Mouse (Mus musculus) neural tube, embryonic 14.5 days (tissue): Measurements from ENCODE around the gene Tigd3. TPM values are rescaled to one million over a fixed set of nuclear protein-coding genes. Genes with fewer than 3 reads are reported as not detected.

Source experiments
- ATAC-seq: fragments of 200-750 bp; cut with Nextera tagmentation; 2 replicates; pipeline ENCODE4 v1.8.0; 2017; ENCODE audit warnings: low read depth, mild to moderate bottlenecking, moderate TSS enrichment, moderate library complexity
- H3K27ac ChIP-seq: fragments of 300-500 bp; sonication (generic); 2 replicates; pipeline ENCODE4 v1.5.1; 2014; ENCODE audit warnings: low read depth, mild to moderate bottlenecking, control low read depth, low read length, moderate library complexity, mixed read lengths
- H3K27me3 ChIP-seq: fragments of 300-500 bp; sonication (generic); 2 replicates; pipeline ENCODE4 v1.6.1; 2014; ENCODE audit warnings: low read length; ENCODE audit not compliant: control insufficient read depth, insufficient read depth
- H3K36me3 ChIP-seq: fragments of 300-500 bp; sonication (generic); 2 replicates; pipeline ENCODE4 v1.6.1; 2014; ENCODE audit warnings: low read length, mixed read lengths; ENCODE audit not compliant: control insufficient read depth, insufficient read depth
- H3K4me1 ChIP-seq: fragments of 300-500 bp; sonication (generic); 2 replicates; pipeline ENCODE4 v1.6.1; 2014; ENCODE audit warnings: low read length; ENCODE audit not compliant: control insufficient read depth, insufficient read depth
- H3K4me2 ChIP-seq: fragments of 300-500 bp; sonication (generic); 2 replicates; pipeline ENCODE4 v1.6.1; 2014; ENCODE audit warnings: mild to moderate bottlenecking, low read depth, low read length, control low read depth
- H3K4me3 ChIP-seq: fragments of 300-500 bp; sonication (generic); 2 replicates; pipeline ENCODE4 v1.5.1; 2014; ENCODE audit warnings: low read depth, low read length, control low read depth, mixed read lengths
- H3K9ac ChIP-seq: fragments of 300-500 bp; sonication (generic); replicated peaks from 2 replicates; pipeline ENCODE4 v1.6.1; 2014; ENCODE audit warnings: low read depth, mild to moderate bottlenecking, control low read depth, low read length, mixed read lengths
- H3K9me3 ChIP-seq: fragments of 300-500 bp; sonication (generic); 2 replicates; pipeline ENCODE4 v1.6.1; 2016; ENCODE audit warnings: low read length; ENCODE audit not compliant: control insufficient read depth
- WGBS: fragments of 180-500 bp; shearing (Covaris S2); extraction: QIAGEN DNeasy Blood & Tissue Kit; methylation state at CpG from one replicate; pipeline ENCODE4 v1.1.7; 2014; 5-methylcytosine and 5-hydroxymethylcytosine counted together
- polyA plus RNA-seq: library from polyadenylated mRNA; unstranded; fragments of >200 nt; fragmentation: Nextera tagmentation; extraction: Ambion mirVana; gene quantifications from 2 replicates; pipeline ENCODE4 v1.2.1, GENCODE M21; 2014

Tigd3 gene
- polyA plus RNA-seq, 1 experiment from 2014 or later: 12.8 TPM

GRCm38 (mm10) chr19:5925311-5925855 lies 31.4 kb upstream of the Tigd3 start:
- no peak for ATAC-seq
- 36% methylated on average over 11 of the region's 11 CpGs for WGBS
- no peak overlapping the region for H3K27ac ChIP-seq

GRCm38 (mm10) chr19:5924713-5925093 lies 30.8 kb upstream of the Tigd3 start, which contains the start of gene Cdc42ep2:
TSS of gene Cdc42ep2 (minus strand) at chr19:5924816.
- H3K27ac ChIP-seq: peak within 1 kb of the TSS; percentile 74
- H3K4me3 ChIP-seq: peak within 1 kb of the TSS; percentile 66
- peak within 1 kb of the TSS; percentile 65 for H3K9ac ChIP-seq
- H3K4me1 ChIP-seq: peaks cover 6% of the 10 kb centered on the region; the same call in 1 of the 2 replicates
- H3K36me3 ChIP-seq: no peaks in the 10 kb centered on the region
- peak within 1 kb of the TSS; percentile 96 for H3K4me2 ChIP-seq
- no peaks in the 10 kb centered on the region for H3K27me3 ChIP-seq
- H3K9me3 ChIP-seq: no peaks in the 10 kb centered on the region
- under 1% methylated on average over 18 of the region's 18 CpGs for WGBS
- peak; percentile 95 for ATAC-seq

More at GRCm38 (mm10) chr19:5925311-5925855, 31.4 kb upstream of the Tigd3 start:
- Histone ChIP-seq H3K4me1 (peaks cover 6% of the 10 kb centered on the region; the same call in 1 of the 2 replicates), H3K4me2 (peak overlapping the region; percentile 96), H3K4me3 (peak overlapping the region; percentile 66), H3K27me3 (no peaks in the 10 kb centered on the region), H3K9me3 (no peaks in the 10 kb centered on the region), H3K36me3 (no peaks in the 10 kb centered on the region), H3K9ac (peak overlapping the region; percentile 65; the same call in 1 of the 2 replicates)

- peak; percentile 78 for ATAC-seq
- Histone ChIP-seq H3K27me3 (no peaks in the 10 kb centered on the region), H3K4me3 (peak overlapping the region; percentile 66), H3K4me2 (peak overlapping the region; percentile 96), H3K36me3 (no peaks in the 10 kb centered on the region), H3K9ac (peak overlapping the region; percentile 65), H3K27ac (peak overlapping the region; percentile 74), H3K4me1 (peaks cover 6% of the 10 kb centered on the region; the same call in 1 of the 2 replicates), H3K9me3 (no peaks in the 10 kb centered on the region)
- under 1% methylated on average over 38 of the region's 38 CpGs for WGBS
Observed at GRCm38 (mm10) chr19:5923990-5924712, 30.2 kb upstream of the Tigd3 start.

- 91% methylated on average over 3 of the region's 3 CpGs for whole genome bisulfite sequencing
- Histone ChIP-seq H3K4me3 (no peak overlapping the region), H3K4me2 (no peak overlapping the region), H3K9ac (no peak overlapping the region), H3K27me3 (no peaks in the 10 kb centered on the region), H3K27ac (no peak overlapping the region), H3K9me3 (no peaks in the 10 kb centered on the region), H3K36me3 (no peaks in the 10 kb centered on the region), H3K4me1 (peaks cover 6% of the 10 kb centered on the region; the same call in 1 of the 2 replicates)
- ATAC-seq: no peak
Observed at GRCm38 (mm10) chr19:5922963-5923362, 29.0 kb upstream of the Tigd3 start.

- no peak overlapping the region for H3K4me3 ChIP-seq
Observed at GRCm38 (mm10) chr19:5922119-5922942, 28.4 kb upstream of the Tigd3 start.

GRCm38 (mm10) chr19:5921715-5922114 lies 27.8 kb upstream of the Tigd3 start:
- no peak for ATAC-seq
- Histone ChIP-seq H3K4me3 (no peak overlapping the region), H3K27ac (no peak overlapping the region), H3K36me3 (no peaks in the 10 kb centered on the region), H3K4me1 (peaks cover 6% of the 10 kb centered on the region; the same call in 1 of the 2 replicates), H3K4me2 (peak overlapping the region; percentile 27; the same call in 1 of the 2 replicates), H3K27me3 (no peaks in the 10 kb centered on the region), H3K9ac (peak overlapping the region; percentile 28; the same call in 1 of the 2 replicates), H3K9me3 (no peaks in the 10 kb centered on the region)
- WGBS: 25% methylated on average over 9 of the region's 9 CpGs

More at GRCm38 (mm10) chr19:5922119-5922942, 28.4 kb upstream of the Tigd3 start:
- Histone ChIP-seq H3K27me3 (no peaks in the 10 kb centered on the region), H3K4me1 (peaks cover 6% of the 10 kb centered on the region; the same call in 1 of the 2 replicates), H3K27ac (no peak overlapping the region), H3K4me2 (0 out of 2 replicates have a peak overlapping the region, but pooled peaks have one; percentile 27), H3K36me3 (no peaks in the 10 kb centered on the region), H3K9me3 (no peaks in the 10 kb centered on the region), H3K9ac (peak overlapping the region; percentile 28; the same call in 1 of the 2 replicates)
- ATAC-seq: no peak
- WGBS: 85% methylated on average over 15 of the region's 15 CpGs

GRCm38 (mm10) chr19:5913007-5913719 lies 19.2 kb upstream of the Tigd3 start, which contains the start of gene Dpf2:
TSS of gene Dpf2 (minus strand) at chr19:5913010.
- WGBS: 21% methylated on average over 13 of the region's 13 CpGs
- peak within 1 kb of the TSS; percentile 81 for H3K9ac ChIP-seq

More at GRCm38 (mm10) chr19:5913007-5913719, 19.2 kb upstream of the Tigd3 start, which contains the start of gene Dpf2:
- Histone ChIP-seq H3K36me3 (no peaks in the 10 kb centered on the region), H3K4me3 (peak within 1 kb of the TSS; percentile 93), H3K4me1 (peaks cover 31% of the 10 kb centered on the region), H3K27me3 (no peaks in the 10 kb centered on the region), H3K27ac (peak within 1 kb of the TSS; percentile 82), H3K4me2 (peak within 1 kb of the TSS; percentile 86), H3K9me3 (no peaks in the 10 kb centered on the region)
- ATAC-seq: peak; percentile 69; the same call in 1 of the 2 replicates
